Mouse (Mus musculus): ENCODE measurements at regions not wholly inside any gene's neighbourhood (a gene's known extent, or its start where the extent isn't known, plus 50 kb on each side); places are given as distances from the start of the nearest gene placed in this dataset.

DNA sequence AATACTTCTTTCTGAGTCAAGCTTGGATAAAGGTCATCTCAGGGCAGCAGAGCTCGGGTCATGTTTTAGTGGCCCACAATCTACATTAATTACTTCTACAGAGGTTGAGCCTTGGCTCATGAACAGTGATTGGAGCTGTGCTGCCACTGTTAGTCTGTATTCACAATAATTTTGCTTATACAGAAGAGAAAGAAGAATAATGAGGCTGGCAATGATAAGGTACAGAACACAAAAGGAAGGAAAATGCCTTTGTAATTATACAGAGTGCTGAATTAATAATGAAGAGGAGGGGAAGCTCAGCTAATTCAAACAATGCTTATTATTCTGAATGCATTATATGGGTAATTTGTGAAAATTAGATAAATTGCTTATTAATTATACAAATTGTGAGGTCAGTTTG lies 573.9 kb upstream of the Cblb start:
- no peak for DNase-seq

GRCm38 (mm10) chr16:51475690-51476089 lies 555.3 kb upstream of the Cblb start:
- peak; percentile 16 to 49 for DNase-seq

- no peak for DNase-seq
Observed at GRCm38 (mm10) chr16:51496096-51496495, 534.9 kb upstream of the Cblb start.

DNA sequence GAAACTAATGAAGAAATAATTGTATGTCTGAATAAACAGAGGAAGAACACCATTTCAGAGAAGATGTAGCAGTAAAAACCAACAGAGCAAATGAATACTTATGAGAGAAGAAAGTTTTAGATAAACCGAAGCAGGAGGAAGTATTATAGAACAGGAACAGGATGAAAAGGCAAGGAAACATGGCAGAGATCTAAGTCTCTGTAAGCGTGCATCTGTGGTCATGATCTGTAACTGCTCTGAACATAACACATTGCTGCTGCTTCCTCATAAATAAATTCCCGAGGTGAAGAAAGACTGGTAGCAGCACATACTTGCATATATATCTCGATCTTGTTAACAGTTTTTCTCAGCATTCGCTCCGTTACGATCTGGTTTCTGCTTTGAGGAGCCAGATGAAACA lies 533.2 kb upstream of the Cblb start:
- no peak for DNase-seq

DNA sequence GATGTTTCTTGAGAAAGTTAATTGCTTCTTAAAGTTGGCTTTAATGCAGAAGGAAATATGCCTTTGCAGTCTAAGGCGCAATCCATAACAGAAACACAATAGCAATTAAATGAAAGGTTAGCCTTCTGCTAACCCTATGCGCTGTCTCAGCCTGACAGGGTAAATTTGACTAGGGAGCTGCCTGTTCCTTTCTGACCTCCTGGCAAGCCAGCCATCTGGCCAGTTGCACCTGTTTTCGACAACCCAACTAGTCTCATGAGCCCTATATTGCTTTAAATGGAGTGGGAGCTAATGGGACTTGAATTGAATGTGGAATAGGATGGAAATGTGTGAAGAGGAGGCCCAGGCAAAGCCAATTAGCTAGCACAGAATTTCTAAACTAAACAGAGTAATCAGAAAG lies 513.9 kb upstream of the Cblb start:
- DNase-seq = peak; percentile 69 to 85

GRCm38 (mm10) chr16:51520762-51521161 lies 510.3 kb upstream of the Cblb start:
- no peak for DNase-seq

DNA sequence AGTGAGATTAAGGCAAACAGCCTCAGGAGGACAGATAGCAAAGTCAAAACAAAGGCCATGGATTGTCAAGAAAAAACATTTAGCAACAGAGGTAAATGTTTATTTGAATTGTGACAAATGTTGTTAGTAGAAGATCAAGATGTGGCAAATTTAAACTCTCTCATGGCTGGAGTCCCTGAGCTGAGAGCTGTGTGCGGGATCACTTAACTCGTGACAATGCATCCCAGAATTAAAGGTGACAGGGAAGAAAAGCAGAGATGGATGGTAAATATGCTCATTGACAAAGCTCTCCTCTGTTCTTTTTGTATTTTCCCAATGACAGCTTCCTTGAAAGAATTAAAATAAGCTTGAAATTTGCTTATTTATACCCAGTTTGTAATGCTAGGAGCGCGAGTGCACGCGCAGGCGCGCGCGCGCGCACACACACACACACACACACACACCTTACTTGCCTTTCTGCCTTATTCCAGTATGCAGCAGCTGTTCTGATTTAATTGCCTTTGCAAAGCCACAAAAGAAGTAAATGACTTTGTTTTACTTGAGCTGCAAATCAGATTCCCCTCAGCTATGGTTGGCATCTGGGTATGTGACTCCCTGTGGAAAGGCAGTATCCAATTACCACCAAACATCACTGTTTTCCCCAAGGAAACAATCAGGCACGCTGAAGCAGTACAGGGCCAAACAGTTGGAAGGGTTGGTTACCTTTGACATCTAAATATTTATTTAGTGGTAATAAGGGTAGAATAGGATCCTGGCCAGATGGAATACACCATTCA lies 509.5 kb upstream of the Cblb start:
- no peak for DNase-seq

- no peak for DNase-seq
Observed at GRCm38 (mm10) chr16:51524023-51524422, 507.0 kb upstream of the Cblb start.

DNA sequence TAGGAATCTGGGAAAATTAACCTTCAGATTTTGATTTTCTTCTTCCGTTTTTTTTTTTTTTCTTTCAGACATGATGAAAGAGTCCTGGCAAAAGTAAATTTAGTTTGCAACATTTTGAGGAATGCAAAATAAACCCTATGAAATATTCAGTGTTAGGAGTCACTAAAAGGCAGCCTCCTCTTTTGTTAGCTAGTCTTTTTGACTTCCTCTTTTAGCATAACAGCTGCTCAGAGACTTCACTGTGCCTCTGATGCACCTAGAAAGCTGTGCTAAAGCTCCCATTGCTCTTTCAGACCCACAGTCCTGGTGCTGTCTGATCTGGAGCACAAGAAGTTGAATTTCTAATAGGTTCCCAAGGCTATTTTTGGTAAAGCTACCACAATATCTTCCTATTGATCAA lies 498.5 kb upstream of the Cblb start:
- DNase-seq = no peak

GRCm38 (mm10) chr16:51543769-51544168 lies 487.3 kb upstream of the Cblb start:
- no peak for DNase-seq

- DNase-seq = no peak
Observed at GRCm38 (mm10) chr16:51547032-51547431, 484.0 kb upstream of the Cblb start.

DNA sequence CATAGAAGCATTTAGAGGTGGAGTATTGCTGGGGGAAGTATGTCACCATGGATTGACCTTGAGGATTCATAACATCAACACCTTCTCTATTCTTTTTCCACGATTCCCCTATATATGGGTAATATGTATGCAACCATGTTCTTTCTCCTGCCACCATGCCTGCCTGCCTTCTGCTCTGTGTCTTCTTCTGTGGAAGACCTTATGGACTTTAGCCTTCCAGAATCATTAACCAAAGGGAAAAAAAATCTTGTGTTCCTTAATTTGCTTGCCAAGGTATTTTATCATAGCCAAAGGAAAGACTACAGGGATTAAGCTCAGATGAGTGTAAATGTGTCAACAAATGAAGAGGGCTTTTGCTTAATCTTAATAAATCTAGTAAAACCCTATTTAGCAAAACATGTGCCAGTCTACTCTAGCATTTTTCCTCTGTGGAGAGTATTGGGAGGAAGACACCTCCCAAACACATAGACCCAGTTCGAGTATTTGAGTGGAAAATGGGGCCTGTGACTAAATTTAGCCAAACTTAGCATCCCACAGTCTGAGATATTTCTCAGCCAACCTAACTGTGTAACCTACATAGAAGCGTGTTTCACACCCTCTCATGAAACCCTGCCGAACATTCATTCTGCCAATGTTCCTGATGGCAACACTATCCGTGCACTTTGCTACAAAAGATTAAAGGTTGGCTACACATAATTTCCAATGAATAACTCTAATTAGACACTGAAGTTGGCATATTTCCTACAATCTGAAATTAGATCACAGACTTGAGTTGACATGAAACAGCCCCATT lies 468.0 kb upstream of the Cblb start:
- DNase-seq = no peak

GRCm38 (mm10) chr16:51564064-51564463 lies 467.0 kb upstream of the Cblb start:
- no peak for DNase-seq

DNA sequence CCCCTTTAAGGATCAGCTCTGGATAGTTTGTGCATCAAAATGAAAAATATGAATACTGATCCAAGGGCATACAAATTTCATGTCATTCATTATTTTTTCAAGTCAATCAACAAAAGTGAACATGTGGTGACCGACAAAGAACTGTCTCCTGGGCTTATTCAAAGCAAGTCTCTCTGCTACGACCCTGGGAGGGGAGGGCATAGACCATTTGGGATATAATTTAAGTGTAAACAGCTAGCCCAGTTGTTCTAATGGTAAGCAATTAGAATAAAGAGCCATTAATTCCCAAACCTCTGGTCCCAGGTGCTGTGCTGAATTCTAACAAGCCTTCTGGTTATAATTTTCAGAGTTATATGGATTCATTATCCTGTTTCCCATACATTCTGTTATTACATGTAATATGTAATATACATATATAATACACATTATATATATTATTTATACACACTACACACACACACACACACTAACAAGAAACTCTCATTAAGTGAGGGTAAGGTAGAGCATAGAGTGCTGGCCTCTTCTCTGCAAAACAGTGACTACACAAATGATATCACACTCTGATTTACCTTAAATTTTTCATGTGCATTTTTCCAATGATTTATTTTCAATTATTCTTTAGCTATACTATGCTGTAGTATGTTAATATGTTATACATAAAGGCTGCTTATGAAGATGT lies 453.0 kb upstream of the Cblb start:
- DNase-seq = no peak

GRCm38 (mm10) chr16:51580525-51580924 lies 450.5 kb upstream of the Cblb start:
- peak; percentile 29 to 53 for DNase-seq

DNA sequence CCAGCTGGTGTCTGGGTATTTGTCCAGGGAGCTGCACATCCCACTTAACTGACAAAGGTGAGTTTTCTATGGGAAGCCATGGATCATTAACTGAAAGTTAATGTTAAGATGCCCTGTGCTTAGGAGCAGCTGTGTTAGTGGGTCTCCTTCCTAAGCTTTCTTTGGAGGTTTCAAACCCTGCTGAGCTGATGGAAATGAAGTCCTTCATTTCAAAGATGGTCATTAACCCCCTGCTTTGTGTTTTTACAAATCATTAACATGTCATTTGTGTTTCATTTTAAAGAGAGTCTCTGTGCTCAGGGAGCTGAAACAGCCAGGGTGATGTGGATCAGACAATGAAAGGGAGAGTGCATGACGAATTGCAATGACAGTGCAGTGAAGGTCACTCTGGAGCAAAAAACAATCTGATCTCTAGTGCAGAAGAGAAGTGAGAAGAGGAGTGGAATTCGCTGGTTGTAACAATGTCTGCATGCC lies 441.1 kb upstream of the Cblb start:
- no peak for DNase-seq

DNA sequence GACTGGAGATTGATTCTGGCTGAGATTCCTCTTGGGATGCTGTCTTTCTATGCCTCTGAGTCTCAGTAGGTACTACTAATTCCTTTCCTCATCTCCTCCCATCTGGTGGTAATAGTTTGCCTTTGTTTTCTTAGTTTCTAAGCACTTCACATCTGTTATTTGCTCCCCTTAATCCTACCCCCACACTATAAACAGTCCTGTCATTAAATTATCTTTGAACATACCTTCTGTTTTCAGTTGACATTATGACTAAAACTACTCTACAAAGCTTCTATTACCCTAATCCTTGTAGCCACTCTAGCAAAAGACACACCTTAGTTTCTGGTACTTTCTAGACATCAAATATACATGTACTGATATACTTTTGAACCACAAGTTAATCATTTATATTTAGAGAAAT lies 413.4 kb upstream of the Cblb start:
- DNase-seq = no peak

- DNase-seq = no peak
Observed at GRCm38 (mm10) chr16:51646646-51647045, 384.4 kb upstream of the Cblb start.

- DNase-seq = no peak
Observed at GRCm38 (mm10) chr16:51650100-51650499, 380.9 kb upstream of the Cblb start.

DNA sequence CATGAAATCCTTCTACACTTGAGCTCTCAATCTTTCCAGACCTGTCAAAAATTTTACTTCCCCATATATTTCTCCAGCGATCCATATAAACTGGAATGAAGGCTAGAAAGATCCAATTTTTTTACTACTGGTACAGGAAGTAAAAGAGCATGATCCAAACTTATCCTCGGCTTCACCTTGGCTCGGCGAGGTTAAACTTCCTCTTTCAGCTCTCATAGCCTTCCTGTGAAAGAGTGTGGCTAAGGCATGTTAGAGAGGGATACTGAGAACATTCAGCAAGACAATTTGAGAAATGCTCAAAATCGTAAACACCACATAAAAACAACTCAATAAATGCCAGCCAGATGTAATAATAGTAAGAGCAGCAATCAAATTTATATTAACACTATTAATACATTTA lies 380.3 kb upstream of the Cblb start:
- no peak for DNase-seq

DNA sequence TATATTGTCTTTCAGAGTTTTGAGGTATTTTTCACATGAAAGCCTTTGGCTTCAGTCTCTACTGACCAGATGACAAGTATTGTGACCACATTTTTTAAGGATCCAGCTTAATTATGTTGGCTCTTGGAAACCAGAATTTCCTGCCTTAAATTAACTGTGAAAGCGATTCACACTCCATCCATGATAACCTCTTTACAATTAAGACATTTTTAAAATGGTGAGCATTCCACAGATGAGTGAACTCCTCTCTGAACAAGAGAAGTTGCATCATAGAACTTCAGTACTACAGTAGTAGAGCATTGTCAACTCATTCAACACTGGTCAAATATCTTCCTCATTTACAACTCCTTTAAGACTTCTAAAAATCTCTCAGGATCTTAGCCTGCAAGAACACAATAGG lies 369.3 kb upstream of the Cblb start:
- no peak for DNase-seq

DNA sequence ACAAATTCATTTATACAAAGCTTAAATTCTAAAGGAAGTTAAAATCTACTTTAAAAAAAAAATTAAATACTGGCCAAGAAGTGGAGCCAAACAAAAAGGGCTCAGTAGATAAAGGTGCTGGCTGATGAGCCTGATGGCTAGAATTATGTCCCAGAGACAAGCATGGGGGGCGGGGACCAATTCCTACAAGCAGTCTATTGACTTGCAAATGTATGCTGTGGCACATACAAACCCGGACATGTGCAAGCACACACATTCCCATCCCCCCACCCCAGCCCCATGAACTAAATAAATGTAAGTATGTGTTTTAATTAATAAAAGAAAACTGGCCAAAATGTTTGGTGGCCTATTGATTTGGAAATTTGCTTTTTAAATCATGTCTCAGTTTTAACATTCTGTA lies 366.7 kb upstream of the Cblb start:
- no peak for DNase-seq

- no peak for DNase-seq
Observed at GRCm38 (mm10) chr16:51675101-51675500, 355.9 kb upstream of the Cblb start.

DNA sequence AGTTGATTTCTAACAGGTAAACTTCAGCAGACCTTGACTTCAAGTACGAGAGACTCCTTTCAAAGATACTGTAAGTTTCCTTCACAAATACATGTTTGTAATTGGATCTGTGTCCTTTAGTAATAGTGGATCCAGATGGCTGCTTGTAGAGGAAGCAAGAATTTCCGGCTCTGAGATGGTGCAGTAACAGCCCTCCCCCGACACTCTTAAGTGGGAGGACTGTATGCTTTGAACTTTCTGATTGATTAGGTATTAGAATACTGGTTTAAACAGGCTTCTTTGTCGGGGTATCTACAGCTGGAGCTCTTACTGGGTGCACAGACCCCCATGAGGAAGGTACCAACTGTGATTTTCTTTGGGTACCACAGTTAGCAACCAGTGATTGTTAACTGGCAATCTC lies 355.0 kb upstream of the Cblb start:
- no peak for DNase-seq

Data from cerebellum, adult 18-20 months (tissue).